Mouse (Mus musculus): ENCODE data around the gene Mertk. TPM values are rescaled to one million over a fixed set of nuclear protein-coding genes. Genes with fewer than 3 reads are reported as not detected.
"Not testable (repeated sequence)": the region's sequence is repeated elsewhere in the genome, so short reads cannot be mapped to it uniquely, and the experiment has no call there.

The Mertk gene
- polyA plus RNA-seq (2014; fragmentation: Nextera tagmentation; extraction: Ambion mirVana) = 3.0 and 4.3 TPM in 2 replicates

GRCm38 (mm10) chr2:128698693-128699181, at the start of gene Mertk:
Mertk (plus strand) TSS chr2:128698956.
- under 1% methylated on average over 29 of the region's 30 CpGs for WGBS
- Histone ChIP-seq H3K4me1 (ENCODE audit: control insufficient read depth, insufficient read depth, low read length) (peaks cover 4% of the 10 kb centered on the region; the same call in 1 of the 2 replicates), H3K27me3 (ENCODE audit: control insufficient read depth, insufficient read depth, low read length) (no peaks in the 10 kb centered on the region; the same call in 1 of the 2 replicates), H3K27ac (ENCODE audit: low read depth, low read length) (no peak within 1 kb of the TSS), H3K4me3 (ENCODE audit: low read depth, low read length) (peak within 1 kb of the TSS; percentile 41), H3K4me2 (peak within 1 kb of the TSS; percentile 80), H3K9me3 (ENCODE audit: control insufficient read depth, low read length) (no peaks in the 10 kb centered on the region), H3K36me3 (ENCODE audit: control insufficient read depth, insufficient read depth, low read length) (no peaks in the 10 kb centered on the region), H3K9ac (ENCODE audit: low read length) (peak within 1 kb of the TSS; percentile 58)
- peak; percentile 91 for ATAC-seq (ENCODE audit: low FRiP score)
- peak; percentile 96 for DNase-seq (ENCODE audit: low spot score, missing footprints)

DNA sequence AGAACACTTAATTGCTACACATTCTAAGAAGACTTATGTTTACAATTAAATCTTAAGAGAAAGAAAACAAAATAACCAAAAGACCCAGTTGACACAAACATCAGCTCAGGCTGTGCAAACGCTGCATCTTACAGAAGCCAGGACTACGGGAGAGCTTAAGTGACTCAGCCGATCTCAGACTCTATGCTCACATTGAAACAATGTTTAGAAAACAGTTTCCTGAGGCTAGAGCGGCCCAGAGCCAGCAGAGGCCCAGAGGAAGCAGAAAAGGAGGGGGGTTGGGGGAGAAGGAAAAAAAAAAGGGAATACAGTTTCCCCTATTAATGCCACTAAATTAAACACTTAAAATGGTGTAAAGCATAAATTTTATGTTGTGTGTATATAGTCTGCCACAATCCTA, 18.1 kb upstream of the Mertk start:
- Histone ChIP-seq H3K4me1 (ENCODE audit: control insufficient read depth, insufficient read depth, low read length) (peaks cover under 1% of the 10 kb centered on the region; the same call in 1 of the 2 replicates), H3K9me3 (ENCODE audit: control insufficient read depth, low read length) (no peaks in the 10 kb centered on the region), H3K4me2 (no peak overlapping the region), H3K36me3 (ENCODE audit: control insufficient read depth, insufficient read depth, low read length) (peaks cover 21% of the 10 kb centered on the region), H3K27me3 (ENCODE audit: control insufficient read depth, insufficient read depth, low read length) (no peaks in the 10 kb centered on the region), H3K27ac (ENCODE audit: low read depth, low read length) (no peak overlapping the region), H3K9ac (ENCODE audit: low read length) (no peak overlapping the region), H3K4me3 (ENCODE audit: low read depth, low read length) (no peak overlapping the region)
- ATAC-seq (ENCODE audit: low FRiP score) (no peak), DNase-seq (ENCODE audit: low spot score, missing footprints) (no peak)
- 82% methylated on average over 4 of the region's 4 CpGs for WGBS

GRCm38 (mm10) chr2:128686921-128687557, 11.7 kb upstream of the Mertk start, which contains the start of gene Anapc1:
Anapc1 (minus strand) TSS chr2:128687391.
- Histone ChIP-seq H3K9ac (ENCODE audit: low read length) (peak within 1 kb of the TSS; percentile 99), H3K4me3 (ENCODE audit: low read depth, low read length) (peak within 1 kb of the TSS; percentile 97), H3K27ac (ENCODE audit: low read depth, low read length) (peak within 1 kb of the TSS; percentile 67), H3K4me1 (ENCODE audit: control insufficient read depth, insufficient read depth, low read length) (peaks cover 9% of the 10 kb centered on the region), H3K4me2 (peak within 1 kb of the TSS; percentile 62), H3K9me3 (ENCODE audit: control insufficient read depth, low read length) (no peaks in the 10 kb centered on the region), H3K36me3 (ENCODE audit: control insufficient read depth, insufficient read depth, low read length) (peaks cover 3% of the 10 kb centered on the region), H3K27me3 (ENCODE audit: control insufficient read depth, insufficient read depth, low read length) (no peaks in the 10 kb centered on the region)
- ATAC-seq (ENCODE audit: low FRiP score) = peak; percentile 98
- 0% methylated on average over 58 of the region's 58 CpGs for WGBS
- DNase-seq (ENCODE audit: low spot score, missing footprints) = peak; percentile 98

DNA sequence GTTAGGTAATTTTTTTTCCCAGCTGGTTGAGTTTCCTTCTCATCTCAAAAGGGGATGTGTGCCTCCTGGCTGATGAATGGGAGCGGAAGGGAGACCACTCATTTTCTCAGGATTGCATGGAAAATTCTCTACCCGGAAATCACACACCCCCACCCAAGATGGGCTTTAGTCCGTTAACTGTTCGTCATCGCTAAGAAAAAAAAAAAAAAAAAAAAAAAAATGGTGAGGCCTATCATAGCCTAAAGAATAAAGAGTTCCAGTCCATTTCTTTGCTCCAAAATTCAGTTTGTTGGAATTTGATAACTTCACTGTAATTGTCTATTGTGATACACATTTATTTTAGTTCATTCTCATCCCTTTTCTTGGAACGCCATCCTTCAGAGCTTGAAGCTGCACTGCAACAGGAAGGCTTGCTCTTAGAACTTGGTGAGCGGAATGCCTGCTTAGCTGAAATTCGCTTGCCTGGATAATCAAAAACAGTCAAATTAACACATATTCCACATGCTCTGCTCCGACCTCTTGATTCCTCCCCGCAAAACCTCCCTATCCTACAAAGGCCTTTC, 11.1 kb upstream of the Mertk start:
- DNase-seq (ENCODE audit: low spot score, missing footprints) (peak; percentile 93), ATAC-seq (ENCODE audit: low FRiP score) (peak; percentile 79)
- Histone ChIP-seq H3K9me3 (ENCODE audit: control insufficient read depth, low read length) (no peaks in the 10 kb centered on the region), H3K27ac (ENCODE audit: low read depth, low read length) (no peak overlapping the region; the same call in none of the 2 replicates), H3K4me3 (ENCODE audit: low read depth, low read length) (peak overlapping the region; percentile 97), H3K4me1 (ENCODE audit: control insufficient read depth, insufficient read depth, low read length) (peaks cover 9% of the 10 kb centered on the region), H3K4me2 (peak overlapping the region; percentile 62), H3K36me3 (ENCODE audit: control insufficient read depth, insufficient read depth, low read length) (no peaks in the 10 kb centered on the region; the same call in none of the 2 replicates), H3K27me3 (ENCODE audit: control insufficient read depth, insufficient read depth, low read length) (no peaks in the 10 kb centered on the region), H3K9ac (ENCODE audit: low read length) (peak overlapping the region; percentile 99)
- WGBS = 47% methylated on average over 10 of the region's 10 CpGs

DNA sequence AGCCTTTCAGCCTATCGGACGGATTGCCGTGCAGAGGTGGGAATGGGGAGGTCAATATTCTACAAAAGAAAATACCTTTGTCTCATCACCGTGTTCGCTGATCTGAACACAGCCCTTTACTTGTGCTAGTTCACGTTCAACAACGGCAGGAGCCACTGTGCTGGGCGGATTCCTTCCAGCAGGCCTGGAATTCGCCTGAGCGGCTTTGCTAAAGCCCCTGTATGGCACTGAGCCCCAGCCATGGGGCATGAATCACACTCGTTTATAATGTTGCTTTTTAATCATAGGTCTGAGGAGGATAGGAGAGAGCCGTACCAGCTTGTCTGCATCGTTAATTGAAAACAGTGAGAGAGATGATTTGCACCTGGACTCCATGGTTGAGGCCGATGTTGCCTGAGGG, 6.4 kb upstream of the Mertk start:
- 81% methylated on average over 14 of the region's 14 CpGs for WGBS
- DNase-seq (ENCODE audit: low spot score, missing footprints) = peak; percentile 8
- no peak overlapping the region for H3K4me2 ChIP-seq
- H3K36me3 ChIP-seq (ENCODE audit: control insufficient read depth, insufficient read depth, low read length) = no peaks in the 10 kb centered on the region
- no peak for ATAC-seq (ENCODE audit: low FRiP score)
- H3K27ac ChIP-seq (ENCODE audit: low read depth, low read length) = no peak overlapping the region
- H3K4me3 ChIP-seq (ENCODE audit: low read depth, low read length) = no peak overlapping the region
- H3K27me3 ChIP-seq (ENCODE audit: control insufficient read depth, insufficient read depth, low read length) = no peaks in the 10 kb centered on the region
- H3K4me1 ChIP-seq (ENCODE audit: control insufficient read depth, insufficient read depth, low read length) = no peaks in the 10 kb centered on the region
- no peaks in the 10 kb centered on the region for H3K9me3 ChIP-seq (ENCODE audit: control insufficient read depth, low read length)
- no peak overlapping the region for H3K9ac ChIP-seq (ENCODE audit: low read length)

DNA sequence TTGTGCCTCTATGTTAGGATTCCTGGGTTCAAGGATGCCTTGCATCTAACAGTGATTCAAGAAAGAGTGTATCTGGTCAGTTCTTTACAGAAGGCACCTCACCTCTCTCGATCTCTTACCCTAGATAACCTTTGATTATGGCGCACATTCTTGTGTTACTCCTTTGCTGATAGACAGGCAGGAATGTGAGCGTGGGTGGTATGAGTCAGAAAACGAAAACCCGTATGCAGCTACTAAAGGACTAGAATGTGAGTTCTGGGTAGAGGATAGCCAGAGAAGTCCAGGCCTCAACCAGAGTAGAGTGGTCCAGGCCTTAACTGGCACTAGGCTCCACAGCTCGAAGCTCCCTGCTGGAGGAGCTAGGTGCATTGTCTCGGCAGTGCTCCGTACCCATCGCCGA, 6.0 kb upstream of the Mertk start:
- Histone ChIP-seq H3K27ac (ENCODE audit: low read depth, low read length) (no peak overlapping the region), H3K9ac (ENCODE audit: low read length) (no peak overlapping the region), H3K27me3 (ENCODE audit: control insufficient read depth, insufficient read depth, low read length) (no peaks in the 10 kb centered on the region), H3K36me3 (ENCODE audit: control insufficient read depth, insufficient read depth, low read length) (no peaks in the 10 kb centered on the region), H3K4me3 (ENCODE audit: low read depth, low read length) (no peak overlapping the region), H3K4me1 (ENCODE audit: control insufficient read depth, insufficient read depth, low read length) (no peaks in the 10 kb centered on the region), H3K9me3 (ENCODE audit: control insufficient read depth, low read length) (no peaks in the 10 kb centered on the region), H3K4me2 (no peak overlapping the region)
- DNase-seq (ENCODE audit: low spot score, missing footprints) (peak; percentile 10), ATAC-seq (ENCODE audit: low FRiP score) (no peak)
- 90% methylated on average over 10 of the region's 10 CpGs for WGBS

DNA sequence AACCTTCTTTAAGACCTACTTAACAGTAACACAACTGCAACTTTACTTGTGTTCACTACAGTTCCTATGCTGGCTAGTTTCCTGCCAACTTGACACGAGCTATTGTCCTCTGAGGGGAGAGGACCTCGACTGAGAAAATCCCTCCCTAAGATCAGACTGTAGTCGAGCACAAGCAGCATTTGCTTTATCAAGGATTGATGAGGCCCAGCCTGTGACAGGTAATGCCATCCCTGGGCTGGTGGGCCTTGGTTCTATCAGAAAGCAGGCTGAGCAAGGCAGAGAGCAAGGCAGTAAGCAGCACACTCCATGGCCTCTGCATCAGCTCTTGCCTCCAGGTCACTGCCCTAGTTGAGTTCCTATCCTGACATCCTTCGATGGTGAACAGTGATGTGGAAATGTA, 5.5 kb upstream of the Mertk start:
- H3K4me1 ChIP-seq (ENCODE audit: control insufficient read depth, insufficient read depth, low read length) = no peaks in the 10 kb centered on the region
- no peaks in the 10 kb centered on the region for H3K36me3 ChIP-seq (ENCODE audit: control insufficient read depth, insufficient read depth, low read length)
- H3K4me2 ChIP-seq = no peak overlapping the region
- WGBS = 74% methylated on average over 4 of the region's 4 CpGs
- ATAC-seq (ENCODE audit: low FRiP score) (no peak), DNase-seq (ENCODE audit: low spot score, missing footprints) (peak; percentile 56)
- no peak overlapping the region for H3K4me3 ChIP-seq (ENCODE audit: low read depth, low read length)
- no peak overlapping the region for H3K9ac ChIP-seq (ENCODE audit: low read length)
- no peaks in the 10 kb centered on the region for H3K9me3 ChIP-seq (ENCODE audit: control insufficient read depth, low read length)
- no peak overlapping the region for H3K27ac ChIP-seq (ENCODE audit: low read depth, low read length)
- H3K27me3 ChIP-seq (ENCODE audit: control insufficient read depth, insufficient read depth, low read length) = no peaks in the 10 kb centered on the region

- ATAC-seq (ENCODE audit: low FRiP score); H3K4me1 ChIP-seq (ENCODE audit: control insufficient read depth, insufficient read depth, low read length): not testable (repeated sequence)
These were observed 4.9 kb upstream of the Mertk start for GRCm38 (mm10) chr2:128693828-128694227.

DNA sequence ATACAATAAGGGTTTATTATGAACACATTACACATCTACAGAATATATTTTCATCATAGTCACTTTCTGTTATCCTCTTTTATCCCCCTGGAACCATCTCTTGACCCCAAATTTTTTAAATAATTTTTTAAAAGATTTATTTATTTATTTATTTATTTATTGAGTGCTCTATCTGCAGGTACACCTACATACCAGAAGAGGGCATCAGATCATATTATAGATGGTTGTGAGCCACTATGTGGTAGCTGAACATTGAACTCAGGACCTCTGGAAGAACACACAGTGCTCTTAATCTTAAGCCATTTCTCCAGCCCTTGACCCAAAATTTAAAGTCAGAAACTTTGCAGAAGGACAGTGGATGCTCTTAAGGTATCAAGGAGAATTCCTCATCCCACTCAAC, 4.2 kb upstream of the Mertk start:
- H3K27me3 ChIP-seq (ENCODE audit: control insufficient read depth, insufficient read depth, low read length) = no peaks in the 10 kb centered on the region; the same call in 1 of the 2 replicates
- ATAC-seq (ENCODE audit: low FRiP score) (no peak), DNase-seq (ENCODE audit: low spot score, missing footprints) (no peak)
- H3K9ac ChIP-seq (ENCODE audit: low read length) = no peak overlapping the region
- no peaks in the 10 kb centered on the region for H3K36me3 ChIP-seq (ENCODE audit: control insufficient read depth, insufficient read depth, low read length)
- H3K4me3 ChIP-seq (ENCODE audit: low read depth, low read length) = no peak overlapping the region
- H3K27ac ChIP-seq (ENCODE audit: low read depth, low read length) = no peak overlapping the region
- no peaks in the 10 kb centered on the region for H3K9me3 ChIP-seq (ENCODE audit: control insufficient read depth, low read length)
- no peak overlapping the region for H3K4me2 ChIP-seq
- peaks cover 3% of the 10 kb centered on the region; the same call in 1 of the 2 replicates for H3K4me1 ChIP-seq (ENCODE audit: control insufficient read depth, insufficient read depth, low read length)

More at GRCm38 (mm10) chr2:128693828-128694227, 4.9 kb upstream of the Mertk start:
- H3K27me3 ChIP-seq (ENCODE audit: control insufficient read depth, insufficient read depth, low read length); H3K36me3 ChIP-seq (ENCODE audit: control insufficient read depth, insufficient read depth, low read length); H3K9ac ChIP-seq (ENCODE audit: low read length); H3K4me2 ChIP-seq; H3K27ac ChIP-seq (ENCODE audit: low read depth, low read length); H3K9me3 ChIP-seq (ENCODE audit: control insufficient read depth, low read length); H3K4me3 ChIP-seq (ENCODE audit: low read depth, low read length): not testable (repeated sequence)
- peak; percentile 21 for DNase-seq (ENCODE audit: low spot score, missing footprints)
- 89% methylated on average over 3 of the region's 3 CpGs for WGBS

All from midbrain, embryonic 11.5 days (tissue).